Mouse (Mus musculus) liver, embryonic 16.5 days (tissue): Measurements from ENCODE around the gene Rims1. TPM values are rescaled to one million over a fixed set of nuclear protein-coding genes. Genes with fewer than 3 reads are reported as not detected.

Source experiments
- ATAC-seq: fragments of 200-750 bp; cut with Nextera tagmentation; 2 replicates; pipeline ENCODE4 v1.8.0; 2017; ENCODE audit warnings: low read depth, mild to moderate bottlenecking, moderate number of reproducible peaks, moderate library complexity
- H3K27ac ChIP-seq: fragments of 300-500 bp; sonication (generic); 2 replicates; pipeline ENCODE4 v1.5.1; 2014; ENCODE audit warnings: mild to moderate bottlenecking, low read length
- H3K27me3 ChIP-seq: fragments of 300-500 bp; sonication (generic); 2 replicates; pipeline ENCODE4 v1.6.1; 2014; ENCODE audit warnings: low read depth, low read length, mixed read lengths; ENCODE audit not compliant: control insufficient read depth, insufficient read depth
- H3K36me3 ChIP-seq: fragments of 300-500 bp; sonication (generic); 2 replicates; pipeline ENCODE4 v1.6.1; 2014; ENCODE audit warnings: mild to moderate bottlenecking; ENCODE audit not compliant: control insufficient read depth, insufficient read depth
- H3K4me1 ChIP-seq: fragments of 300-500 bp; sonication (generic); 2 replicates; pipeline ENCODE4 v1.6.1; 2014; ENCODE audit warnings: low read depth, low read length, mixed read lengths; ENCODE audit not compliant: control insufficient read depth
- H3K4me2 ChIP-seq: fragments of 300-500 bp; sonication (generic); 2 replicates; pipeline ENCODE4 v1.6.1; 2014; ENCODE audit warnings: low read depth, low read length, mixed read lengths
- H3K4me3 ChIP-seq: fragments of 300-500 bp; sonication (generic); 2 replicates; pipeline ENCODE4 v1.5.1; 2014; ENCODE audit warnings: low read depth, mild to moderate bottlenecking, low read length
- H3K9ac ChIP-seq: fragments of 300-500 bp; sonication (generic); 2 replicates; pipeline ENCODE4 v1.6.1; 2014; ENCODE audit warnings: low read depth, low read length
- H3K9me3 ChIP-seq: fragments of 300-500 bp; sonication (generic); replicated peaks from 2 replicates; pipeline ENCODE4 v1.6.1; 2016; ENCODE audit warnings: low read length; ENCODE audit not compliant: control insufficient read depth
- WGBS: fragments of 180-500 bp; shearing (Covaris S2); extraction: QIAGEN DNeasy Blood & Tissue Kit; methylation state at CpG from one replicate; pipeline ENCODE4 v1.1.7; 2014; ENCODE audit not compliant: insufficient replicate concordance; 5-methylcytosine and 5-hydroxymethylcytosine counted together
- polyA plus RNA-seq: library from polyadenylated mRNA; unstranded; fragments of >200 nt; fragmentation: Nextera tagmentation; extraction: Ambion mirVana; gene quantifications from 2 replicates; pipeline ENCODE4 v1.2.1, GENCODE M21; 2015

Rims1 gene
- polyA plus RNA-seq, 1 experiment from 2014 or later = 0.08 TPM

DNA sequence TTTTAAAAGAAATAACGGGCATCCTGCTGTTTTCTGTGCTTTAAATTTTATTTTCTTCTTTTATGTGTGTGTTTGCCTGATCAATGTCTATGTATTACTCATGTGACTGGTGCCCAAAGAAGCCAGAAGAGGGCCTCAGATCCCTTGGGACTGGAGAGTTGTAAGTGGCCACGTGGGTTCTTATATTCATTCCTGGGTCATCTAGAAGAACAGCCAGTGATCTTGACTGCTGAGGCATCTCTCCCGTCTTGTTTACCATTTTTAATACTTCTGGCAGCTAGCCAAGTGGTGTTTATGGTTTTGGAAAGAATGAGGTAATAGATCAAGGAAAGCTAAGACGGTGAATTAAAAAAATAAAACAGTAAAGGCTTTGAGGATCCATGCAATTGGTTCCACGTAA lies 178.8 kb downstream of the Rims1 start:
- H3K27ac ChIP-seq = no peak overlapping the region
- no peaks in the 10 kb centered on the region for H3K27me3 ChIP-seq
- no peaks in the 10 kb centered on the region for H3K36me3 ChIP-seq
- ATAC-seq = no peak
- no peaks in the 10 kb centered on the region for H3K9me3 ChIP-seq
- H3K4me2 ChIP-seq = no peak overlapping the region
- H3K4me1 ChIP-seq = no peaks in the 10 kb centered on the region
- no peak overlapping the region for H3K4me3 ChIP-seq
- 38% methylated on average over 5 of the region's 5 CpGs for WGBS
- no peak overlapping the region for H3K9ac ChIP-seq

DNA sequence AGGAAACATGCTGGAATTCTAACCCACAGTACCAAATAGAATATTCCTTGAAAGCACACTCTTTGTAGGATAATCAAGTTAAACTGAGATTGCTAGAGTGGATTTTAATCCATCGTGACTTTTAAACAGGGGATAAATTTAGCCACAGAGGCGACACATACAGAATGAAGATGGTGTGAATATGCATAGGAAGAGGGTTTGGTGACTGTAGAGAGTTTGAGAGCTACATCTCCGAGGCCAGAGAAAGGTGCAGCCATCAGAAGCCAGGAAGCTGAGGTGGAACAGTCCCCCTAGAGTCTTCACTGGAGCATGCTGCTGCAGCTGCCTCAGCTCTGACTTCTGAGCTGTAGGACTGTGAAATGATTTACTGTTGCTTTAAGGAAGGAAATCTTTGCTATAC lies 179.5 kb downstream of the Rims1 start:
- Histone ChIP-seq H3K27ac (no peak overlapping the region), H3K4me2 (no peak overlapping the region), H3K27me3 (no peaks in the 10 kb centered on the region), H3K4me1 (no peaks in the 10 kb centered on the region), H3K36me3 (no peaks in the 10 kb centered on the region), H3K4me3 (no peak overlapping the region), H3K9ac (no peak overlapping the region), H3K9me3 (no peaks in the 10 kb centered on the region)
- WGBS = 41% methylated on average over 3 of the region's 3 CpGs
- no peak for ATAC-seq

DNA sequence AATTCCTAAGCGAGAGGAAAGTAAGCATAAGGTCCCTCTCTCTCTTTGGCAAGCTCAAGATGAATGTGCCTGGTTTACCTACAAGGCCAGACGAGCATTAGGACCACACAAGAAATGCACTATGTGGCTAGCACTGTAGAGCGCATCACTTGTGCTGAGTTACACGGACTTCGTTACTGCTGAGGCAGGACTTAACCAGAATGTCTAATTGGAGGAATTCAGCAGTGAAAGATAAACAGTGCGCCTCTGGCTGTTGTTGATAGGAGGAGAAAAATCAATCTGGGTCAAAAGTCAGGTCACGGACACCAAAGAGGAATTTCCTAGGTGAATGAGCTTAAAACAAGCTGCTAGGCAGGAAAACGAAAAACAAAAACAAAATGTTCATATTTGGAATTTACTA lies 185.0 kb downstream of the Rims1 start:
- Histone ChIP-seq H3K9ac (no peak overlapping the region), H3K4me1 (no peaks in the 10 kb centered on the region), H3K27ac (no peak overlapping the region), H3K27me3 (no peaks in the 10 kb centered on the region), H3K4me3 (no peak overlapping the region), H3K9me3 (peaks cover 3% of the 10 kb centered on the region; the same call in 1 of the 2 replicates), H3K4me2 (no peak overlapping the region), H3K36me3 (no peaks in the 10 kb centered on the region)
- ATAC-seq = peak; percentile 76
- WGBS = 40% methylated on average over 8 of the region's 8 CpGs

DNA sequence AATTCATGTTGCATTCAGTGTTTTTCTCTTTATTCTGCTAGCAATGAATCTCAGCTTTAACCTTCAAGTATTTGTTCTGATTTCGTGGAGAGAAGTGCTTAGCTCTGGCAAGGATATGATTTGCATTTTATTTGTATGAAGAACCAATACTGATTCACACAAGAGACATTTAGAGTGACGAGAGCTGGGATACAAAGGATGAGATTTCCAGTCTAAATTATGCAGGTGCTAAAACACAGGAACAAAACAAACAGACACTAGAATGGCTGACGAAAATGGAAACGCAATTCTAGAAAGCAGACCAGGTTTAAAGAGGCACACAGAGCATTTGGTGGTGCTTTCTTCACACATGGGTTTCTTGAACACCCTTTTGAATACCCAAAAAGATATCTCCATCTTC lies 190.2 kb downstream of the Rims1 start:
- no peaks in the 10 kb centered on the region for H3K36me3 ChIP-seq
- no peak overlapping the region for H3K4me2 ChIP-seq
- no peaks in the 10 kb centered on the region for H3K4me1 ChIP-seq
- WGBS = 51% methylated on average over 4 of the region's 4 CpGs
- H3K9ac ChIP-seq = no peak overlapping the region
- no peaks in the 10 kb centered on the region for H3K27me3 ChIP-seq
- no peak overlapping the region for H3K27ac ChIP-seq
- no peak overlapping the region for H3K4me3 ChIP-seq
- H3K9me3 ChIP-seq = peaks cover 3% of the 10 kb centered on the region; the same call in 1 of the 2 replicates
- ATAC-seq = no peak

DNA sequence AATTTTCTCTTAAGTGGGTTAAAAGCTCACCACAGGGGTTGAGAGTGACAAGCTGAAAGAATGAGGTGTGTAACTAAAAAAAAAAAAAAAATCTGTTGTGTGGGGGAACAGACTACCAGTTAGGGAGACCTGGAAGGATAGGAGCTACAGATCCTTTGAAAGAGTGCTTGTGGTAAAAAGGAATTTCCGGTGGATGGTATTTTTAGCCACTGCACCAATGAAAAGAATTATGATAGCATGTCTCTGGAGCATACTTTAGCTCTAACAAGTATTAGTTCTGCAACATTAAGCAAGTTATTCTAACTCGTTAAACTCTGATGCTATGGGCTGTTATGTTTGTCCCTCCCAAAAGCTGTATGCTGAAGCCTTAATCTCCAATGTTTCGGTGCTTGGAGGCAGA lies 192.2 kb downstream of the Rims1 start:
- Histone ChIP-seq H3K4me1 (no peaks in the 10 kb centered on the region), H3K4me2 (no peak overlapping the region), H3K27me3 (no peaks in the 10 kb centered on the region), H3K4me3 (no peak overlapping the region), H3K9ac (no peak overlapping the region), H3K9me3 (no peaks in the 10 kb centered on the region), H3K27ac (no peak overlapping the region), H3K36me3 (no peaks in the 10 kb centered on the region)
- 47% methylated on average over 3 of the region's 3 CpGs for WGBS
- no peak for ATAC-seq

DNA sequence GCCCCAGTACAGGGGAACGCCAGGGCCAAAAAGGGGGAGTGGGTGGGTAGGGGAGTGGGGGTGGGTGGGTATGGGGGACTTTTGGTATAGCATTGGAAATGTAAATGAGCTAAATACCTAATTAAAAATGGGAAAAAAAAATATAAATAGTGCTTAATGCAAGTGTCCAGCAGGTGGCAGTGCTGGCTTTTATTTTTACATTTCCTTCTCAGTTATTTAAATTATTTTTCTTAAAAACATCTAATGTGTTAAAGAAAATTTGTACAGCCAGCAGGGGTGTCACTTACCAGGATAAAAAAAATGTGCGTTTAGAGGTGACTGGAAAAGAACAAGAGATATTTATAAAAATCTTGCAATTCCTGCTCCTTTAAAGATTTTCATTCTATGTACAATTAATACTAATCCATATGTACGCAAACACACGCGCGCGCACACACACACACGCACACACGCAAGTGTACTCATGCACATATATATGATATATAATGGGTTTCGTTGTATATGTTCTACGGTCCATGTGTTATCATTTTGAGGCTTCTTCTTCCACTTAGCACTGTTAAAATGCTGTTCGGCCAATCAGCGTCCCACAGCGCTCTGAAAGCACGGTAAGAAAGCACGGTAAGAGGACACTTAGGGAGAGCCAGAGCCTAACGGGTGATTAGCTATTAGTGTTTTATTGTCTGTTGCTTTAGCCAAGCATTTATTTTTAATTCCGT lies 201.3 kb downstream of the Rims1 start:
- no peak overlapping the region for H3K4me3 ChIP-seq
- H3K27ac ChIP-seq = no peak overlapping the region
- no peaks in the 10 kb centered on the region for H3K4me1 ChIP-seq
- H3K9me3 ChIP-seq = no peaks in the 10 kb centered on the region
- no peak for ATAC-seq
- no peak overlapping the region for H3K4me2 ChIP-seq
- no peak overlapping the region for H3K9ac ChIP-seq
- 58% methylated on average over 18 of the region's 18 CpGs for WGBS
- no peaks in the 10 kb centered on the region for H3K27me3 ChIP-seq
- H3K36me3 ChIP-seq = no peaks in the 10 kb centered on the region

DNA sequence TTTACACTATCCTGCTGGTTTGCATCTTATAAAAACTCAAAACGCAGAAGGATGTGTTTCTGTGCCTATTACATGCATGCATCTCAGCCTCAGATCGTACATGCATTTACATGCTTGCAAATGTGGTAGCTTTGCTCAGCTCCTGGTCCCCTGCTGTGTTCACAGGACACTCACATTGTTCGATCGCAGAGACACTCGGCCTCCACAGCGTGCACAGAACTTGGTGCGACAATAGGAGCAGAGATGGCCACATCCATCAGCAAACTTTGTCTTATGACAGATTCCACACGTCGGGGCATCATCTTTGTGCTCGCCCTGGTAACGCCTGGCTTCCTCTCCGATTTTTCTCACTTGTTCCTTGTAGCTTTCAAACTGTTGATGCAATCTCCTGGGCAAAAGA lies 209.6 kb downstream of the Rims1 start:
- Histone ChIP-seq H3K27me3 (no peaks in the 10 kb centered on the region), H3K9me3 (no peaks in the 10 kb centered on the region), H3K9ac (no peak overlapping the region), H3K4me1 (no peaks in the 10 kb centered on the region), H3K27ac (no peak overlapping the region), H3K4me2 (no peak overlapping the region), H3K36me3 (no peaks in the 10 kb centered on the region), H3K4me3 (no peak overlapping the region)
- ATAC-seq = no peak
- WGBS = 66% methylated on average over 12 of the region's 12 CpGs

DNA sequence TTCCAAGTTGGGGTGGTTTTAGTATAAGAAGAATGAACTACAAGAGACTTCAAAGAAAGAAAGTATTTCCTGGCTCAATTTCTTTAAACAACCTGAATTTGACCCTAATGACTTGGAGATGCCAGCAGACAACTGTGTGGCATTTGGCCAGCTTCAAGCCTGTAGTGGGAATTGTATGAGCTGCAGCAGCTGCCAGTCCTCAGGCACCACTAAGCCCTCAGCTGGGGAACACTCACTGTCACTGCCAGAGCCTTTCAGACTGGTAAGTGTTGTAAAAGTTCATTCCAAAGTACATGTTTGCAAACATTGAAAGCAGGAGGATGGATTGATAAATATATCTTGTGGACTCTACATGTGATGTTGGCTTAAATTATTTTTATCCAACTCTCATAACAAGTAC lies 211.0 kb downstream of the Rims1 start:
- H3K4me2 ChIP-seq = no peak overlapping the region
- ATAC-seq = no peak
- H3K4me3 ChIP-seq = no peak overlapping the region
- no peaks in the 10 kb centered on the region for H3K9me3 ChIP-seq
- no peaks in the 10 kb centered on the region for H3K36me3 ChIP-seq
- no peak overlapping the region for H3K27ac ChIP-seq
- H3K9ac ChIP-seq = no peak overlapping the region
- H3K27me3 ChIP-seq = no peaks in the 10 kb centered on the region
- no peaks in the 10 kb centered on the region for H3K4me1 ChIP-seq

DNA sequence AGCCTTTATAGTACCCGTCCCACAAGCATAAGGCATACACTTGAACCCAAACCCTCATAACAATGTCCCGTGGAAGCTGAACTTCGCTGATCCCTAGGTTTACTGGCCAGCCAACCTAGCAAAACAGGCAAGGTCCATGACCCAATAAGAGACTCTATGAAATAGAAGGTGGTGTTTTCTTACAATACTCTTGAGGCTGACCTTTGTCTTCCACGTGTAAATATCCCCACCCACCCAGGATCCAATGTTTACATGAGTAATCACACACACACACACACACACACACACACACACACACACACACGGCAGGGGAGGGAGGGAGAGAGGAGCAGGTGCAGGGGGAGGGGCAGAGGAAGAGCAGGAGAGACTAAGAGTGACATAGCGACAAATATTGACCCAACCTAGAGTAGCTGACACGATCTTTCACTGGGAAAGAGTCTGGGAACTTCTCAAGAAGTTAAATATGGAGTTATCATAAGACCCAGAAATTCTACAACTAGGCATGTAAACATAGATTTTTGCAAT lies 217.9 kb downstream of the Rims1 start:
- Histone ChIP-seq H3K4me2 (no peak overlapping the region), H3K4me1 (no peaks in the 10 kb centered on the region), H3K27me3 (no peaks in the 10 kb centered on the region), H3K9ac (no peak overlapping the region), H3K27ac (no peak overlapping the region), H3K4me3 (no peak overlapping the region), H3K9me3 (no peaks in the 10 kb centered on the region), H3K36me3 (no peaks in the 10 kb centered on the region)
- 45% methylated on average over 7 of the region's 7 CpGs for WGBS
- ATAC-seq = no peak
